Mouse (Mus musculus) large intestine, adult 2 months (tissue): ENCODE results near the gene Fblim1. TPM values are rescaled to one million over a fixed set of nuclear protein-coding genes. Genes with fewer than 3 reads are reported as not detected.
"Not testable (repeated sequence)": the region's sequence is repeated elsewhere in the genome, so short reads cannot be mapped to it uniquely, and the experiment has no call there.

Experiments
- DNase-seq: peaks from one replicate; pipeline ENCODE4 v3.0.0-alpha.2; 2012; ENCODE audit warnings: low read depth, low spot score
- WGBS: fragments of 180-500 bp; shearing (Covaris S2); methylation state at CpG from one replicate; pipeline ENCODE4 v1.1.7; 2018; 5-methylcytosine and 5-hydroxymethylcytosine counted together
- polyA plus RNA-seq: library from polyadenylated mRNA; depleted of rRNA; stranded (reverse); fragments of >200 nt; gene quantifications from 2 replicates; pipeline ENCODE4 v1.2.3, GENCODE M21; 2012

The Fblim1 gene
- polyA plus RNA-seq, 1 experiment: 68.0 TPM

GRCm38 (mm10) chr4:141572668-141573358 lies 33.1 kb downstream of the Fblim1 start:
- DNase-seq: no peak
- 59% methylated on average over 7 of the region's 7 CpGs for whole genome bisulfite sequencing

- peak; percentile 45 for DNase-seq
Measured at GRCm38 (mm10) chr4:141571934-141572333, 34.0 kb downstream of the Fblim1 start.

GRCm38 (mm10) chr4:141571337-141571739 lies 34.6 kb downstream of the Fblim1 start:
- 39% methylated on average over 6 of the region's 6 CpGs for WGBS
- peak; percentile 55 for DNase-seq

More at GRCm38 (mm10) chr4:141571934-141572333, 34.0 kb downstream of the Fblim1 start:
- WGBS: 45% methylated on average over 10 of the region's 10 CpGs

DNA sequence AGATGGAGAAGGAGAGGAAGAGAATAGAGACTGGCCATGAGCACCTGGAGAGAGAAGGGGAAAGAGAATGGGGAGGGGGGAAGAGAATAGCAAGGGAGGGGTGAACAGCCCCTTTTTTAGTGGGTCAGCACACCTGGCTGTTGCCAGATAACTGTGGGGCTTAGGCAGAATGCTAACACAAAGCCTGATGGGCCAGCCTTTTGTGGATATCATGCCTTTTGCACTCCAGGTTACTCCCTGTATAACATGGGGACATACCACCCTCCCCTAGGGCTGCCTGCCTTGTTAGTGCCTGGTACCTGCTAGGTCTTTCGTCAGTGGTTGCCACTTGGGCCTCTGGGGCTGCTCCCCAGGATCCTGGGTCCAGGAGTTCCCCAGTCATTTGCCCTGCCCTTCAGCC lies 35.1 kb downstream of the Fblim1 start:
- DNase-seq: no peak
- 100% methylated on average over 1 of the region's 1 CpGs for WGBS

GRCm38 (mm10) chr4:141570004-141570403 lies 35.9 kb downstream of the Fblim1 start:
- DNase-seq: no peak
- 74% methylated on average over 6 of the region's 6 CpGs for WGBS

DNA sequence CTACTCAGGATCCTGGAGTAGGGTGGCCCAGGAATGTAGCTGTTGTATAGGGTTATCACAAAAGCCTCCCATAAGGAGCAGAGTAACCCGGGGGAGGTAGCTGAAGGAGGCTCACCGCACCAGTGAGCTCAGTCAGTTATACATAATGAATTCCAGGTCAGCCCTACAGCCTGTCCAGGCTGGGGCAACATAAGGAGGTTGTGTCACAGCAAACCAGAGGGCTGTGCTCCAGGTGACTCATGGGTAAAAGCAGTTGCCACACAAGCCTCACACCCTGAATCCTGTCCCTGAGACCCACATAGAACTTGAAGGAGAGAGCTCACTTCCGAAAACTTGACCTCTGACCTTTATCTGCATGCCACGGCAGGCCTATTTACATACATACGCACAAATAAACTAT lies 36.9 kb downstream of the Fblim1 start:
- WGBS: 86% methylated on average over 5 of the region's 5 CpGs
- no peak for DNase-seq

DNA sequence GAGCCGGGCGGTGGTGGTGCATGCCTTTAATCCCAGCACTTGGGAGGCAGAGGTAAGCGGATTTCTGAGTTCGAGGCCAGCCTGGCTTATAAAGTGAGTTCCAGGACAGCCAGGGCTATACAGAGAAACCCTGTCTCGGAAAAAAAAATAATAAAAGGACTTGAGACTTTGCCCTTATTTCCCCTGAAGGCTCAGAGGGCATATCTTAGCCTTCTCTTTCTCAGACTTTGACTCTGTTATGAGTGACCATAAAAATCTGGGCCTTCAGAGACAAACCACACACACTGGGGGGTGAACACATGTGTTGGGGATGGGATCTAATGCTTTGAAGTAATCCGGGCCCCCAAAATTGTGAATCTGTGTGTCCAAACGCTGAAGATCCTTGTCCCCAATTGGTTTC lies 38.7 kb downstream of the Fblim1 start:
- WGBS: 75% methylated on average over 7 of the region's 7 CpGs
- not testable (repeated sequence) for DNase-seq

- no peak for DNase-seq
- WGBS: 95% methylated on average over 6 of the region's 6 CpGs
Measured at GRCm38 (mm10) chr4:141566187-141566586, 39.7 kb downstream of the Fblim1 start.

DNA sequence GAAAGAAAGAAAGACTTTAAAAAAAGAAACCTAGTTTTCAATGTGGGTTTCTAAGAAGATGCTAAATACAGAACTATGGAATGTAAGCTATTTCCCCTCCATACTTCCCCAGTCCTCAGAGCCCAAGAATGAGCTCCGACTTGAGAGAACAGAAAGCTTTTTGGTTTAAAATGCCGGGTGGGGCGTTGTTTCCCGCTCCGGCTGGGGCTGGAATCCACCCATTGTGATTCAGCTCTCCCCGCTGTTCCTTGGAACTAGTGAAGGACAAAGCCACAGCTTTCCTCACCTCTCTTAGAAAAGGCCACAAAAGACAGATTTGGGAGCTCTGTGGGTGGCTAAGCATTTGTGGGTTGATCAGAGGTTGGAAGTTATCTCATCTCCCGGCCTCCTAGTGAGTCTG lies 40.6 kb downstream of the Fblim1 start:
- 66% methylated on average over 7 of the region's 7 CpGs for WGBS
- DNase-seq: no peak

- 76% methylated on average over 3 of the region's 3 CpGs for WGBS
- no peak for DNase-seq
Measured at GRCm38 (mm10) chr4:141564660-141565059, 41.2 kb downstream of the Fblim1 start.

- DNase-seq: no peak
- WGBS: 91% methylated on average over 4 of the region's 4 CpGs
Measured at GRCm38 (mm10) chr4:141564209-141564608, 41.7 kb downstream of the Fblim1 start.

DNA sequence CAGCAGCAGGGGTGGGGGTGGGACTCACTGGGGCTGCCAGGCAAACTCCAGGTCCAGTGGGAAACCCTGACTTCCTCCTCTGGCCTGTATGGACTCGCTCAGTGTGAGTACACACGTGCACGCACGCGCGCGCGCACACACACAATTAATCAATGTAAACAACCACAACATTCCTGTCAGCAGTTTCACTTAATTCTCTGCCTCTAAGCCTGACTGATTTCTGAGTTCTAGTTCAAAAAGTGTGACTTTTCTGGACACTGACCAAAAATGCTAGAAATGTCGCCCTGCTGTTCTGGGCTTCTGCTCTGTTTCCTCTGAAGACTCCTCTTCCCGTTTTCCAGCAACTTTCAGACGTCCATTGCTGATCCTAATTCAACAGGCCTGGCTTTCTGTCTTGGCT lies 43.6 kb downstream of the Fblim1 start:
- no peak for DNase-seq
- 79% methylated on average over 11 of the region's 11 CpGs for WGBS

DNA sequence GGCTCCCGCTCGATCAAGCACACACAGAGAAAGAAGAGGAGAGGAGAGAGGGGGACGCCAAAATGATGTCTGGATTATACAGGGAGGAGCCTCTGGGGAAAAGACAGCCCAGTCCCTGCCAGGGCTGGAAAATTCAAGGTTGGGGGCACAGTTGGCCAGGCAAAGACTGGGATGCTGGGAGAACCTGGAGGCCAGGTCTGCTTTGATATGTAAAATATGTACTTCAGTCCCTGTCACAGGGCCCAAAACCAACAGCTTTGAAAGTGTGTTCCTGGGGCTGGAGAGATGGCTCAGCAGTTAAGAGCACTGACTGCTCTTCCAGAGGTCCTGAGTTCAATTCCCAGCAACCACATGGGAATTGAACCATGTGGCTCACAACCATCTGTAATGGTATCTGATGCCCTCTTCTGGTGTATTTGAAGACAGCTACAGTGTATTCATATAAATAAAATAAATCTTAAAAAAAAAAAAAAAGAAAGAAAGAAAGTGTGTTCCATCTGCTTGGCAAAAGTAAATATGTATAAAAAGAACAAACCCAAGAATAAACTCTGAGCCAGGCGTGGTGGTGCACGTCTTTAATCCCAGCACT lies 44.5 kb downstream of the Fblim1 start:
- not testable (repeated sequence) for DNase-seq
- 79% methylated on average over 5 of the region's 5 CpGs for WGBS

GRCm38 (mm10) chr4:141559898-141560263 lies 46.0 kb downstream of the Fblim1 start:
- under 1% methylated on average over 9 of the region's 9 CpGs for WGBS

GRCm38 (mm10) chr4:141559131-141559897 lies 46.6 kb downstream of the Fblim1 start:
- DNase-seq: no peak

More at GRCm38 (mm10) chr4:141559898-141560263, 46.0 kb downstream of the Fblim1 start:
- DNase-seq: no peak

DNA sequence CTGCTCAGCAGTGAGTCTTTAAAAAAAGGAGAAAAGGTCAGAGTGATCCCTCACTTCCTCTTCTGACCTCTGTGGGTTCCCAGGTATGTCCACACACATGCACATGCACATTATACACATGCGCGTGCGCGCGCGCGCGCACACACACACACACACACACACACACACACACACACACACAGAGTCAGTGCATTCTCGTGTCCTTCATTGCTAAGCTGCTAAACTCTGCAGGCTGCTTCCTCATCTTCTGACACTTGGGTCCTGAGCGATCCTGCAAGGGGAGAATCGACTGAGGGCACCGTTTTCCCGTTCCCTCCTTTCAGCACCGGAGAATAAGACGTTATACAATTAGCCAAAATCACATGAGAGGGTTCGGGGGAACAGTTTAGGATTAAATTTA lies 47.2 kb downstream of the Fblim1 start:
- 16% methylated on average over 16 of the region's 16 CpGs for WGBS
- no peak for DNase-seq

More at GRCm38 (mm10) chr4:141559131-141559897, 46.6 kb downstream of the Fblim1 start:
- WGBS: under 1% methylated on average over 30 of the region's 30 CpGs

DNA sequence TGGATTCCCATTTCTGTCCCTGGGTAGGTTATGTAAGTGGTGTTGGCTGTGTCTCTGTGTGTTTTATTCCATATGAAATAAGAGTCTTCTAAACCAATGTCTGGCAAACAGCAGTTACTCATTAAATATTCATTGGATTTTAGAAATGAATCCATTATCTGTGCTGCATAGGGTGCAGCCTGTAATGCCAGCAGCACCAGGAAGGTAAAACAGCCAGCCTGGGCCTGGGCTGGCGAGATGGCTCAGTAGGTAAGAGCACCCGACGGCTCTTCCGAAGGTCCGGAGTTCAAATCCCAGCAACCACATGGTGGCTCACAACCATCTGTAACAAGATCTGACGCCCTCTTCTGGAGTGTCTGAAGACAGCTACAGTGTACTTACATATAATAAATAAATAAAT lies 49.7 kb downstream of the Fblim1 start:
- DNase-seq: not testable (repeated sequence)
- 90% methylated on average over 6 of the region's 6 CpGs for WGBS

DNA sequence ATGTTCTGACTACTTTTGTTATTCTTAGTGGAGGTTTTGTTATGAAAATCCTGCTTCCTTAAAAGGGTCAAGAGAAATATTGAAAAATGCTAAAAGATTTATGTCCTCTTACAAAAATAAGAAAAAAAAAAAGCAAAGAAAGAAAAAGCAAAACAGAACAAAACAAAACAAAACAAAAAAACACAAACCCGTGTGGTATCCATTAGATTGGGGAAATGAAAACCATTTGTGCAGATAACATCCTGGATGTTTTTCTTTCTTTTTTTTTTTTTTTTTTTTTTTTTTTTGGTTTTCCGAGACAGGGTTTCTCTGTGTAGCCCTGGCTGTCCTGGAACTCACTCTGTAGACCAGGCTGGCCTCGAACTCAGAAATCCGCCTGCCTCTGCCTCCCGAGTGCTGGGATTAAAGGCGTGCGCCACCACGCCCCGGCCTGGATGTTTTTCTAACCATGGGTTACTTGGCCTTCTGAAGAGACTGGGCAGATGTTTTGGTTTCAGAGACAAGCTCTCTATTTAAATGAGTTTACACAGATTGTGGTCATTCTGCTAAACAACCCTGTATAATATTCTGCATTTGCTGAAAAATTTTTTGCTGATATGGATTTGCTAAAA lies 51.5 kb downstream of the Fblim1 start:
- 81% methylated on average over 9 of the region's 9 CpGs for WGBS
- not testable (repeated sequence) for DNase-seq

- 3% methylated on average over 2 of the region's 2 CpGs for WGBS
- DNase-seq: no peak
Measured at GRCm38 (mm10) chr4:141552484-141552883, 53.4 kb downstream of the Fblim1 start.

GRCm38 (mm10) chr4:141547299-141547698 lies 58.6 kb downstream of the Fblim1 start:
- no peak for DNase-seq
- 6% methylated on average over 9 of the region's 9 CpGs for whole genome bisulfite sequencing
